Mouse (Mus musculus) hindlimb bud, embryonic 11.5 days (tissue): ENCODE measurements around the gene Creb3l2.

Experiments used
- DNase-seq: peaks from one replicate; pipeline ENCODE4 v3.0.0-alpha.2; 2012; ENCODE audit warnings: low read depth, low spot score; ENCODE audit errors: extremely low spot score

Creb3l2 gene

GRCm38 (mm10) chr6:37442781-37443180, 835 bp upstream of the Creb3l2 start:
- no peak for DNase-seq

GRCm38 (mm10) chr6:37441251-37442011, 515 bp downstream of the Creb3l2 start:
- DNase-seq, result no peak

GRCm38 (mm10) chr6:37440491-37441250, 1.3 kb downstream of the Creb3l2 start:
- no peak for DNase-seq

- DNase-seq, result no peak
These were observed 2.1 kb downstream of the Creb3l2 start for GRCm38 (mm10) chr6:37439676-37440490.

GRCm38 (mm10) chr6:37438510-37438909, 3.4 kb downstream of the Creb3l2 start:
- DNase-seq, result no peak

GRCm38 (mm10) chr6:37437086-37437485, 4.9 kb downstream of the Creb3l2 start:
- no peak for DNase-seq

GRCm38 (mm10) chr6:37435391-37435790, 6.6 kb downstream of the Creb3l2 start:
- no peak for DNase-seq

GRCm38 (mm10) chr6:37429849-37430470, 12.0 kb downstream of the Creb3l2 start:
- no peak for DNase-seq

- no peak for DNase-seq
These were observed 13.0 kb downstream of the Creb3l2 start for GRCm38 (mm10) chr6:37428947-37429346.

GRCm38 (mm10) chr6:37428044-37428443, 13.9 kb downstream of the Creb3l2 start:
- DNase-seq, result no peak

GRCm38 (mm10) chr6:37426615-37427014, 15.3 kb downstream of the Creb3l2 start:
- DNase-seq, result no peak

- DNase-seq, result no peak
These were observed 16.1 kb downstream of the Creb3l2 start for GRCm38 (mm10) chr6:37425833-37426232.

- DNase-seq, result no peak
These were observed 16.9 kb downstream of the Creb3l2 start for GRCm38 (mm10) chr6:37425075-37425474.

- DNase-seq, result no peak
These were observed 17.6 kb downstream of the Creb3l2 start for GRCm38 (mm10) chr6:37424374-37424773.

GRCm38 (mm10) chr6:37423386-37423785, 18.6 kb downstream of the Creb3l2 start:
- DNase-seq, result no peak

GRCm38 (mm10) chr6:37421124-37421523, 20.8 kb downstream of the Creb3l2 start:
- no peak for DNase-seq

- DNase-seq, result no peak
These were observed 22.5 kb downstream of the Creb3l2 start for GRCm38 (mm10) chr6:37419445-37419941.

GRCm38 (mm10) chr6:37418931-37419330, 23.0 kb downstream of the Creb3l2 start:
- no peak for DNase-seq

GRCm38 (mm10) chr6:37416743-37417142, 25.2 kb downstream of the Creb3l2 start:
- no peak for DNase-seq

GRCm38 (mm10) chr6:37415505-37415904, 26.4 kb downstream of the Creb3l2 start:
- DNase-seq, result no peak

- DNase-seq, result no peak
These were observed 26.9 kb downstream of the Creb3l2 start for GRCm38 (mm10) chr6:37415034-37415433.
